Mouse (Mus musculus): ENCODE results near the gene Eva1a.

Gene Eva1a

GRCm38 (mm10) chr6:82065230-82065629 lies 24.4 kb downstream of the Eva1a start:
- in situ Hi-C loops (cut with MseI, MboI) = no loop called here

- in situ Hi-C loops (cut with MseI, MboI) = no loop called here
Observed at GRCm38 (mm10) chr6:82066515-82067081, 25.8 kb downstream of the Eva1a start.

GRCm38 (mm10) chr6:82070459-82070858 lies 29.6 kb downstream of the Eva1a start:
- in situ Hi-C loops (cut with MseI, MboI) = no loop called here

- in situ Hi-C loops (cut with MseI, MboI) = no loop called here
Observed at GRCm38 (mm10) chr6:82073011-82073410, 32.2 kb downstream of the Eva1a start.

- in situ Hi-C loops (cut with MseI, MboI) = no loop called here
Observed at GRCm38 (mm10) chr6:82073567-82073966, 32.7 kb downstream of the Eva1a start.

GRCm38 (mm10) chr6:82076364-82076763 lies 35.5 kb downstream of the Eva1a start:
- in situ Hi-C loops (cut with MseI, MboI) = no loop called here

GRCm38 (mm10) chr6:82078875-82079274 lies 38.0 kb downstream of the Eva1a start:
- in situ Hi-C loops (cut with MseI, MboI) = no loop called here

GRCm38 (mm10) chr6:82083655-82084054 lies 42.8 kb downstream of the Eva1a start:
- in situ Hi-C loops (cut with MseI, MboI) = no loop called here

- in situ Hi-C loops (cut with MseI, MboI) = no loop called here
Observed at GRCm38 (mm10) chr6:82084235-82084634, 43.4 kb downstream of the Eva1a start.

- in situ Hi-C loops (cut with MseI, MboI) = no loop called here
Observed at GRCm38 (mm10) chr6:82085313-82085908, 44.6 kb downstream of the Eva1a start.

- in situ Hi-C loops (cut with MseI, MboI) = no loop called here
Observed at GRCm38 (mm10) chr6:82088133-82088532, 47.3 kb downstream of the Eva1a start.

GRCm38 (mm10) chr6:82091773-82092172 lies 50.9 kb downstream of the Eva1a start:
- in situ Hi-C loops (cut with MseI, MboI) = no loop called here

GRCm38 (mm10) chr6:82097705-82098104 lies 56.9 kb downstream of the Eva1a start:
- in situ Hi-C loops (cut with MseI, MboI) = no loop called here

GRCm38 (mm10) chr6:82098456-82098855 lies 57.6 kb downstream of the Eva1a start:
- in situ Hi-C loops (cut with MseI, MboI) = no loop called here

GRCm38 (mm10) chr6:82110473-82110872 lies 69.6 kb downstream of the Eva1a start:
- in situ Hi-C loops (cut with MseI, MboI) = no loop called here

- in situ Hi-C loops (cut with MseI, MboI) = no loop called here
Observed at GRCm38 (mm10) chr6:82111111-82111510, 70.3 kb downstream of the Eva1a start.

GRCm38 (mm10) chr6:82111540-82111939 lies 70.7 kb downstream of the Eva1a start:
- in situ Hi-C loops (cut with MseI, MboI) = no loop called here

- in situ Hi-C loops (cut with MseI, MboI) = no loop called here
Observed at GRCm38 (mm10) chr6:82112127-82113090, 71.6 kb downstream of the Eva1a start.

- in situ Hi-C loops (cut with MseI, MboI) = loop anchor here (5.0 kb wide), 2 partner anchors 128 to 138 kb away; no protein-coding TSS in a partner anchor
Observed at GRCm38 (mm10) chr6:82115335-82115965, 74.6 kb downstream of the Eva1a start.

GRCm38 (mm10) chr6:82116176-82116575 lies 75.3 kb downstream of the Eva1a start:
- in situ Hi-C loops (cut with MseI, MboI) = loop anchor here (5.0 kb wide), 2 partner anchors 129 to 139 kb away; no protein-coding TSS in a partner anchor

GRCm38 (mm10) chr6:82117871-82118270 lies 77.0 kb downstream of the Eva1a start:
- in situ Hi-C loops (cut with MseI, MboI) = loop anchor here (5.0 kb wide), 2 partner anchors 131 to 141 kb away; no protein-coding TSS in a partner anchor
